Mouse (Mus musculus) megakaryocyte, embryonic 14.5 days (primary cell): ENCODE measurements around the gene Casp2. TPM values are rescaled to one million over a fixed set of nuclear protein-coding genes. Genes with fewer than 3 reads are reported as not detected.
A peak's percentile ranks its signal among the peaks of the same experiment; 100 is the strongest.

Experiments used
- H3K27me3 ChIP-seq: replicated peaks from 2 replicates; pipeline ENCODE3; 2012; ENCODE audit warnings: inconsistent platforms
- H3K36me3 ChIP-seq: replicated peaks from 2 replicates; pipeline ENCODE3; 2012; ENCODE audit warnings: low read length, inconsistent platforms, mixed read lengths
- H3K4me1 ChIP-seq: 2 replicates; pipeline ENCODE4 v1.6.1; 2012; ENCODE audit warnings: inconsistent platforms
- H3K4me3 ChIP-seq: replicated peaks from 2 replicates; pipeline ENCODE3; 2012; ENCODE audit warnings: moderate library complexity, mild to moderate bottlenecking, inconsistent platforms
- H3K9me3 ChIP-seq: 2 replicates; pipeline ENCODE4 v1.6.1; 2012; ENCODE audit warnings: inconsistent platforms
- FLI1 ChIP-seq: IDR thresholded peaks from 2 replicates; pipeline ENCODE4 v1.6.1; 2012; ENCODE audit warnings: low read length, inconsistent platforms, mixed read lengths
- GATA1 ChIP-seq: IDR thresholded peaks from 3 replicates; pipeline ENCODE4 v1.6.1; 2012; ENCODE audit warnings: mixed read lengths, low read length, inconsistent platforms, borderline replicate concordance
- polyA plus RNA-seq: library from polyadenylated mRNA; stranded (reverse); fragments of >175 nt; gene quantifications from 2 replicates; pipeline ENCODE4 v1.2.3, GENCODE M21; 2012; ENCODE audit warnings: low replicate concordance; ENCODE audit not compliant: insufficient read depth

Casp2 gene
- polyA plus RNA-seq, 1 experiment: 1.2 TPM

GRCm38 (mm10) chr6:42270817-42271216, 6.0 kb downstream of the Casp2 start:
- H3K9me3 ChIP-seq: no peaks in the 10 kb centered on the region
- H3K36me3 ChIP-seq: peaks cover 87% of the 10 kb centered on the region
- TF ChIP-seq GATA1 (no peak), FLI1 (no peak)
- no peak overlapping the region for H3K4me3 ChIP-seq
- peaks cover 22% of the 10 kb centered on the region for H3K4me1 ChIP-seq
- no peaks in the 10 kb centered on the region for H3K27me3 ChIP-seq

- Histone ChIP-seq H3K27me3 (no peaks in the 10 kb centered on the region), H3K36me3 (peaks cover 100% of the 10 kb centered on the region), H3K4me3 (no peak overlapping the region), H3K4me1 (0 out of 2 replicates have a peak, but pooled peaks cover 3% of the 10 kb centered on the region), H3K9me3 (no peaks in the 10 kb centered on the region)
- no peak for TF ChIP-seq GATA1
- TF ChIP-seq FLI1: no peak
These were observed 11.4 kb downstream of the Casp2 start for GRCm38 (mm10) chr6:42276151-42276550.

- Histone ChIP-seq H3K4me3 (no peak overlapping the region), H3K27me3 (no peaks in the 10 kb centered on the region), H3K9me3 (no peaks in the 10 kb centered on the region), H3K36me3 (peaks cover 69% of the 10 kb centered on the region), H3K4me1 (0 out of 2 replicates have a peak, but pooled peaks cover 9% of the 10 kb centered on the region)
- TF ChIP-seq GATA1: no peak
- TF ChIP-seq FLI1: no peak
These were observed 18.2 kb downstream of the Casp2 start for GRCm38 (mm10) chr6:42282865-42283528.

- Histone ChIP-seq H3K36me3 (peaks cover 35% of the 10 kb centered on the region), H3K27me3 (peaks cover 14% of the 10 kb centered on the region), H3K4me3 (no peak within 1 kb of the TSS), H3K9me3 (no peaks in the 10 kb centered on the region), H3K4me1 (0 out of 2 replicates have a peak, but pooled peaks cover 6% of the 10 kb centered on the region)
- no peak for TF ChIP-seq GATA1
- TF ChIP-seq FLI1: no peak
These were observed 21.7 kb downstream of the Casp2 start, which contains the start of gene Clcn1 for GRCm38 (mm10) chr6:42286448-42286847. Clcn1 (plus strand) TSS chr6:42286685.

GRCm38 (mm10) chr6:42287562-42287961, 22.8 kb downstream of the Casp2 start:
- no peak overlapping the region for H3K4me3 ChIP-seq
- H3K36me3 ChIP-seq: peaks cover 24% of the 10 kb centered on the region
- 0 out of 2 replicates have a peak, but pooled peaks cover 6% of the 10 kb centered on the region for H3K4me1 ChIP-seq
- peaks cover 18% of the 10 kb centered on the region for H3K27me3 ChIP-seq
- TF ChIP-seq GATA1: no peak
- no peak for TF ChIP-seq FLI1
- no peaks in the 10 kb centered on the region for H3K9me3 ChIP-seq

GRCm38 (mm10) chr6:42293327-42293726, 28.5 kb downstream of the Casp2 start:
- Histone ChIP-seq H3K36me3 (no peaks in the 10 kb centered on the region), H3K4me1 (peaks cover 19% of the 10 kb centered on the region), H3K9me3 (no peaks in the 10 kb centered on the region), H3K4me3 (peak overlapping the region; percentile 28), H3K27me3 (peaks cover 55% of the 10 kb centered on the region)
- TF ChIP-seq FLI1 (no peak), GATA1 (no peak)

GRCm38 (mm10) chr6:42295549-42296094, 30.8 kb downstream of the Casp2 start:
- Histone ChIP-seq H3K4me3 (no peak overlapping the region), H3K9me3 (no peaks in the 10 kb centered on the region), H3K36me3 (no peaks in the 10 kb centered on the region), H3K27me3 (peaks cover 54% of the 10 kb centered on the region), H3K4me1 (peaks cover 38% of the 10 kb centered on the region)
- no peak for TF ChIP-seq GATA1
- no peak for TF ChIP-seq FLI1

- H3K27me3 ChIP-seq: peaks cover 35% of the 10 kb centered on the region
- TF ChIP-seq FLI1: no peak
- TF ChIP-seq GATA1: no peak
- no peaks in the 10 kb centered on the region for H3K36me3 ChIP-seq
- peaks cover 30% of the 10 kb centered on the region for H3K4me1 ChIP-seq
- H3K4me3 ChIP-seq: peak overlapping the region; percentile 86
- H3K9me3 ChIP-seq: no peaks in the 10 kb centered on the region
These were observed 34.6 kb downstream of the Casp2 start for GRCm38 (mm10) chr6:42299362-42299761.

- no peak for TF ChIP-seq FLI1
- no peak for TF ChIP-seq GATA1
- Histone ChIP-seq H3K9me3 (no peaks in the 10 kb centered on the region), H3K36me3 (no peaks in the 10 kb centered on the region), H3K4me1 (peaks cover 15% of the 10 kb centered on the region), H3K4me3 (no peak overlapping the region), H3K27me3 (peaks cover 33% of the 10 kb centered on the region)
These were observed 45.1 kb downstream of the Casp2 start for GRCm38 (mm10) chr6:42309816-42310378.

GRCm38 (mm10) chr6:42310427-42311053, 45.8 kb downstream of the Casp2 start:
- peaks cover 15% of the 10 kb centered on the region for H3K4me1 ChIP-seq
- H3K36me3 ChIP-seq: no peaks in the 10 kb centered on the region
- H3K4me3 ChIP-seq: no peak overlapping the region
- no peak for TF ChIP-seq GATA1
- TF ChIP-seq FLI1: no peak
- no peaks in the 10 kb centered on the region for H3K9me3 ChIP-seq
- peaks cover 35% of the 10 kb centered on the region for H3K27me3 ChIP-seq

- Histone ChIP-seq H3K4me1 (peaks cover 17% of the 10 kb centered on the region), H3K4me3 (peak overlapping the region; percentile 10), H3K27me3 (peaks cover 79% of the 10 kb centered on the region), H3K36me3 (no peaks in the 10 kb centered on the region), H3K9me3 (no peaks in the 10 kb centered on the region; the same call in 1 of the 2 replicates)
- TF ChIP-seq FLI1: no peak
- no peak for TF ChIP-seq GATA1
These were observed 53.5 kb downstream of the Casp2 start for GRCm38 (mm10) chr6:42318293-42318692.
